Mouse (Mus musculus): ENCODE results near the gene Elmo3.
"Not testable (repeated sequence)": the region's sequence is repeated elsewhere in the genome, so short reads cannot be mapped to it uniquely, and the experiment has no call there.

Gene Elmo3

DNA sequence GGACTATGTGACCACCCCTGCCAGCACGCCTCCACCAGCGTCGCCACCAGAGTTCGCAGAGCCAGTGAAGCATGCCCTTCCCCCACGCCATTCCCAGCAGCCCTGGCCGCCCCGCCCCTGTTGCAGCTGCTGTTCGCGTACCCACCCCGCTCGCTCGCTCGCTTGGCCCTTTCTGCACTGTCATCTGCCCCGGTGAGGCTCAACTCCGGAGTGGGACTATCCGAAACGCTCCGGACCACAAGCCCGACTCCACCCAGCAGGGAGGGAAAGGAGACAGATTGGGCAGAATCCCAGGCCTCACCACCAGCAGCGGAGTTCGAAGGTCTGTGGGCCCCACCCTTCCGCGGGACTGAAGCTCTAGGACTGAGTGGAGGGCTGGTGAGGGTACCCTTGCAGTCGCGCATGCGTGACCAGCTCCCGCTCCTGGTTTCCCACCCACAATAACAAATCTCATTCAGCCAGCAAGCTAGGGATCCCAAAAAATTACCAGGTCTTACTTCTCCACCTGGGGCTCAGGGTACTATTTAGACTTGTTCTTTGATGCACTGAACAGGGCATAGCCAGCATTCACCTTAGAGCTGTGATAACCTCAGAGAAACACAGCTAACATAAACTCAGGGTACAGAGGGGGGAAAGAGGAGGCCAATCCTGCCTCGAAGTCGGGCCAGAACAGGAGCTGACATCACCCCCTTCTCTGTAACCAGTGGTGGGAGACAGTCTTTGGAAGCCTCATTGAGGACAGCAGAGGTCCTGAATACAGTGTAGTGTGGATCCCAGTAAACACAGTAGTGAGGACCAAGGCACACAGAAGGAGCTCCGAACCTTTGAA lies 28.9 kb upstream of the Elmo3 start:
- no peak for DNase-seq (ENCODE audit: low spot score)

DNA sequence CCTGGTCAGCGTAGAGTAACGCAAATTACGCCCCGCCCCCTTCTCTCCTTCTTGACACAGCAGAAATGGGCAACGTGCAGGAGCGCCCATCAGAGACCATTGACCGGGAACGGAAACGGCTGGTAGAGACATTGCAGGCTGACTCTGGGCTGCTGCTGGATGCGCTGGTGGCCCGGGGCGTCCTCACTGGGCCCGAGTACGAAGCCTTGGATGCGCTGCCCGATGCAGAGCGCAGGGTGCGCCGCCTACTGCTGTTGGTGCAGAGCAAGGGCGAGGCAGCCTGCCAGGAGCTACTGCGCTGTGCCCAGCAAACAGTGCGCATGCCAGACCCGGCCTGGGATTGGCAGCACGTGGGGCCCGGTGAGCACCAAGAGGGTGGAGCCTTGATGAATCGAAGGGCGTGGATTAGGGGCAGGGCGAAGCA lies 26.5 kb upstream of the Elmo3 start:
- peak; percentile 81 for DNase-seq (ENCODE audit: low spot score)

DNA sequence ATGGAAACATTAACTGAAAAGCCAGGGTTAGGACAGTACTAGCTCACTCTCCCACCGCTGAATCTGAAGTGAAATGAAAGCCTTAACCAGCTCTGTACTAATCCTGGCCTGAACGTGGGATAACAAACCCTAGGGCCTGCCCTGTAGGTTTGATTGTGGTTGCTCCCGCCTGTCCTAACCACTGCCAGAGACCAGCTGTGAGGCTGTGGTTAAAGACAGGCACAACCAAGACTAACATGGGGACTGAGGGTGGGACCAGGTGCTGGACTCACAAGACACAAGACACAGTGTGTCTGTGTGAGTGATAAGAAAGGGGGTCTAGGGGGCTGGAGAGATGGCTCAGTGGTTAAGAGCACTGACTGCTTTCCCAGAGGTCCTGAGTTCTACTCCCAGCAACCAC lies 24.8 kb upstream of the Elmo3 start:
- no peak for DNase-seq (ENCODE audit: low spot score)

DNA sequence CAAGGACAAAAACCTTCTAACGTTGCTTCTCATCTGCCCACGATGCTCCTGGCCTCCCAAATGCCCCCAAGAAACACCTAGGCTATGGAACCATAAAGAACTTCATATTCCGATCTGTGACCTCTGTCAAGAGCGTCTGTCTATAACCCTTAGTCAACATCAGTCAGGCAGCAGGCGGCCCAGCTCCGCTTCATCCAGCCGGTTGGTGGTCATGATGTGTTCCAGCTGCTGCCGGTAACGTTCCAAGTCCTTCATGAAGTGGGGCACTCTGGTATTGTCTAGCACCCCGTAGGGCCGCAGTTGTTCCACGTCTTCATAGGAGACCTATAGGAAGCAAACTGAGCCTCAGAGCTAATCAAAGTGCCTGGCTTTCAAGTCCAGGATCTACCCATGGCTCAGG lies 23.6 kb upstream of the Elmo3 start:
- DNase-seq (ENCODE audit: low spot score) = no peak

DNA sequence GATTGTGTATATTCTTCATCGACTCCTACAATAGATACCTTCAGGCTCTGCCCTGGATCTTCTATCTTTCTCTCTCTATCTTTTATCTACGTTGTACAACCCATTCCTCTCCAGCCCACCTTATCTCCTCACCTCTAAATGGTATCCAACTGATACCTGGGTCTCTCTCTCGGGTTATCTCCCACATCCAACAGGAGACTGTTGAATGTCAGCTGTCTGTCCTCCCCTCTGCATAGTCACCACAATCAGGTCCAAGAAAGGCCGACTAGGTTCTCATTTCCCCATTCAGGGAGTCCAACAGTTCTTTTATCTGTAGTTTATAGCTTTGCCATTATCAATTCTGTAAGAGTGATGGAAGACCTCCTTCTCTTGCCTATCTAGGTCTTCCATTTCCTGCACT lies 23.2 kb upstream of the Elmo3 start:
- no peak for DNase-seq (ENCODE audit: low spot score)

DNA sequence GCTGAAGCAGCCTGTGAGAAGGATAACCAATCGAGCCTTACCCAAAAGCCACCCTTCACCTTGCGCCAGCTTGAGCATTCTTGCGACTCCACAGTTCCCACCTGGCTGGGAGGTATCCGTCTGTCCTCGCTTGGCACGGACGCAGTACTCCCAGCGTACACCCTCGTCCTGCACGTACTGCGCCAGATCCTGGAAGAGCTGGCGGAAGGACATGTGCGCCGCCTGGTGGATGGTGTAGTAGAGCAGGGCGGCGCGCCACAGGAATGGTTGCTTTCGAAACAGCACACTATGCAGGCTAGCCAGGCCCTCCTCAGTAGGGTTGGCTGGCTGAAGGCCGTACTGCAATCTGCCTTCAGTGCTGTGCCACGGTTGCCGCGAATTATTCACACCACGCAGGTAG lies 22.3 kb upstream of the Elmo3 start:
- no peak for DNase-seq (ENCODE audit: low spot score)

DNA sequence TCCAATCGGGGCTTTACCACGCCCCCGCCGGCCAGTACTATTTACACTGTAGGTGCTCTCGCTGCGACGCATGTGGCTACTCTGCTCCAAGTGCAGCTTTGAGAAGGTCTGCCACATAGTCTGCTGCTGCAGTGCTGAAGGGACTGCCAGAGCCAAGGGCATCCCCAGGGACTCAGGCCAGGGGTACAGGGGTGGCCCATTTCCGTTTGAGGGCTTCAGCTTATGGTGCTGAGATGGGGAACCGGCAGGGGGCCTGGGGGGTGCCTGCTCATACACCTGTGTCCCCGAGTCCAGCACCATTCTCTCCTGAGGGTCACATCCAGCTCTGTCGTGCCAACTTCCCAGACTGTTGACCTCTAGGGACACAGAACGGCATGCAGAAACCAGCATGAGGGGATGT lies 19.9 kb upstream of the Elmo3 start:
- no peak for DNase-seq (ENCODE audit: low spot score)

DNA sequence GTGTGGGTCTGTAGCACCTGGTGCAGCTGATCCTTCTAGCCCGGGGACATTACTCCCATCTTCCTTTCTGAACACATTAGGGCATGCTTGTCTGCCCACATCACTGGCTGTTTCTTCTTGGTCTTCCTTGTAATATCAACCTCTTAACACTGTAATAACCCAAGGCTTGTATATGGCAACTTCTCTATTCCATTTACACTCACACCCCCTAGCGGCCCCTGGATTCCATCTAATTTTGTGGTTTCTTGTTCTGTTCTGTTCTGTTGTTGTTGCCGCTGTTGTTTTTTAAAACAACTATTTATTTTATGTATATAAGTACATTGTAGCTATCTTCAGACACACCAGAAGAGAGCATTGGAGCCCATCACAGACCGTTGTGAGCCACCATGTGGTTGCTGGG lies 18.5 kb upstream of the Elmo3 start:
- DNase-seq (ENCODE audit: low spot score) = no peak

DNA sequence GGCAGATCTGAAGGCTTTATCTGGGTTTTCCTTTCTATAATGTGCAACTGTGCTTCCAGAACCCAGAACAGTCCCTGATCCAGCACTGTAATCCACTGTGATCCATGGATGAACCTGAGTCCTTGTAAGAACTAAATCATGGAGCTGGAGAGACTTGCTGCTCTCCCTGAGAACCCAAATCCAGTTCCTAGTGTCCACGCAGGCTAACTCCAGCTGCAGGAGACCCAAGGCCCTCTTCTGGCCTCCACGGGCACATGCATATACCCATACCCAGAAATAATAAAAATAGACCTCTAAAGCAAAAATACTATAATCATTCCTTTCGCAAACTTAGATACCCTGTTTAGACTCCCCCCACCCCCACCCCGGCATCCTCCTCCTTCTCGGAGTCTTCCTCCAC lies 17.2 kb upstream of the Elmo3 start:
- no peak for DNase-seq (ENCODE audit: low spot score)

DNA sequence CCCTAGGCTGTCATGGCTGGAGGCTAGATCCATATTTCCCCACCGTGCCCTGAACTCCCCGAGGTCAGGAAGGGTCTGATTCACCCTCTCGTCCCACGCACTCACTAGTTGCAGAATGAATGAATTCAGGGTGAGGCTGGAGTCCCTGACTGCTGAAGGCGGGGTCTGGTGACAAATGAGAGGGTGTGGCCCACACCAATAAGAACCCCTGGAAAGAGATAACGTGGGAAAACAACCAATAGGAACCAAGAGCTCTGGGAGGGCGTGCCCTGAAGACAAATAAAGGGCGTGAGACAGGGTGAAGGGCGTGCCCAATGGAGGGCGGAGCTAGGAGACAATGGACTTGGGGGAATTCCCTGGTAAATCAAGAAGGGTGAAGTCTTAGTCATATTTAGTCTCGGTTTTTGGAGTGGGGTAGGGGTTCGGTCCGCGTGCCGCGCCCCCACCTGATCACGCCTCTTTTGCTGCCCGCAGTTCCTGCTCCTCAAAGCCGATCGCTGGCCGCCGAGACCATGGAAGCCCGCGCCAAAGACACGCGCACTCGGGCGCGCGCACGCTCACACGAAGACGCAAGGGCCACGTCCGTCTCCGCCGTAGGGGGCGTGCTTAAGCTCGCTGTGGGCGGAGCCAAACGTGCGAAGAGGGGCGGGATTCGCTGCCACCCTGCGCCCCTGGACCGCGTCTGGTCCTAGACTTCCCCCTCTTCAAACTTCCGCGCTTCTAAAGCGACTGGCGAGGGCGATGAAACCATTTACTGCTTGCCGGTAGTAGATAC lies 16.3 kb upstream of the Elmo3 start:
- DNase-seq (ENCODE audit: low spot score) = peak; percentile 92

DNA sequence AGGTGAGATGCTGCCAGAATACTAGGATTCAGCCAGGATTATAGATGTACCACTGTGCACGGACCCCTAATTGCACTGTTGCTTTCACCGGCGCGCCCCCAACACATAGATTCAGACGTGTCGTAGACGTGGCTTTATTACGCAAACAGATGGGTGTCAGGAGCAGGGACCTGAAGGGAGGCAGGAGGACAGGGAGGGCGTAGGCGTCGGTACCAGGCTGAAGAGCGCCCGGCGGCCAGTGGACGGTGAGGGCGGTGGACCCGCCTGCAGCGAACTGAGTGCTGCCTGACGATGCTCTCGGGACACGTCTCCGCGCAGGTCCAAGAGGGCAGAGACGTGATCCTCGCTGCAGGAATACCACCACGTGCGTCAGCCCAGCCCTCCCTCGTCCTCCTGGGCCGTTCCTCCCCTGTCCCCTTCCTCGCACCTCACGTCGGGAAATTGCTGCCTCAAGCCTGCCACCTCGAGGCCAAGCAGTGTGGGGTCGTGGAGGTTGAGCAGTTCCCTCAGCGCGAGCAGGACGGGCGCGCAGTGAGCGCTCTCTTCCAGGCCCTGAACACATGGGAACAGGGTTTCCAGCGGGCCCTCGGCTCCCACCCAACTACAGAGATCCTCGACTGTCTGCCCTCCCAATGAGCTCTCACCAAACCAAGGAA lies 15.5 kb upstream of the Elmo3 start, which contains the start of gene 4931428F04Rik:
Gene 4931428F04Rik (minus strand): TSS at position 60 of the 656 bp plus-strand sequence.
- no peak for DNase-seq (ENCODE audit: low spot score)

DNA sequence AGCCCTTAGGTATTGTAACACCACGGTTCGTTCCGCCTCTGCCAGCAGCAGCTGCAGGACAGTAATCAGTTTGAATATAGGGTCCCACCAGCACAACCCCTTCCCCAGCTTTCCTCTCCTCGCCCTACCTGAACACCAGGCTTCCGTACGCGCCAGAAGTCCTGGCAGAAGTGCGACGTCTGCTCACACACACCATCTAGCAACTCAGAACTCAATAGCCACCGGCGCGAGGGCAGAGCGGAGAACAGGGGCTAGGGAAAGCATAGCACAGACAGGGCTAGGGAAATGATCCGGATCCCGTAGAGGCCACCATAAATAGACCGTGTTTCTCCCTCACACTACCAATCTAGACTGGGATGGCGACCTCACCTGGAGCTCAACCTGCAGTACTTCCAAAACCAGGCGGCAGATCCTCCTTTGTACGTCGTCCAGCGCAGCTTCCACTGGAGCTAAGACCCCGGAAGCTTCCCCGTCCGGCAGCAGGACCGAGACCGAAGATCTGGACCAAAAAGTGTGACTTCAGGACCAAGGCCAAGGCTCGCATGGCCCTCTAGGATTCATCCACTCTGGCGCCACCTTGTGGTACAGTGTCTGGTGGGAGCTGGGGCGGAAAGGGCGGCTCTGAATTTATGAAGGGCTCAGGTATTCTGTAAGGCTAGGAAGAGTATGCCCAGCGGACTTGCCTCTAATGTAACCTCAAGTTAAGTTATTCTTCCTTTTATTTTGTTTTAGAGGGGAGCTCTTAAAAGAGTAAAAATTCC lies 14.7 kb upstream of the Elmo3 start:
- no peak for DNase-seq (ENCODE audit: low spot score)

DNA sequence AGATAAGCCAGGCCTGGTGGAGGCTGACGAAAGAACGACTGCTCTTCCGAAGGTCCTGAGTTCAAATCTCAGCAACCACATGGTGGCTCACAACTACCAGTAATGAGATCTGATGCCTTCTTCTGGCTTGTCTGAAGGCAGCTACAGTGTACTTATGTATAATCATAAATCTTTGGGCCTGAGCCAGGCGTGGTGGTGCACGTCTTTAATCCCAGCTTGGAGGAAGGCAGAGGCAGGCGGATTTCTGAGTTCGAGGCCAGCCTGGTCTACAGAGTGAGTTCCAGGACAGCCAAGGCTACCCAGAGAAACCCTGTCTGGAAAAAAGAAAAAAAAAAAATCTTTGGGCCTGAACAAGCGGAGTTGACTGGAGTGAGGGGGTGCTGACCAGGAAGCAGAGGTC lies 14.0 kb upstream of the Elmo3 start:
- DNase-seq (ENCODE audit: low spot score) = not testable (repeated sequence)

DNA sequence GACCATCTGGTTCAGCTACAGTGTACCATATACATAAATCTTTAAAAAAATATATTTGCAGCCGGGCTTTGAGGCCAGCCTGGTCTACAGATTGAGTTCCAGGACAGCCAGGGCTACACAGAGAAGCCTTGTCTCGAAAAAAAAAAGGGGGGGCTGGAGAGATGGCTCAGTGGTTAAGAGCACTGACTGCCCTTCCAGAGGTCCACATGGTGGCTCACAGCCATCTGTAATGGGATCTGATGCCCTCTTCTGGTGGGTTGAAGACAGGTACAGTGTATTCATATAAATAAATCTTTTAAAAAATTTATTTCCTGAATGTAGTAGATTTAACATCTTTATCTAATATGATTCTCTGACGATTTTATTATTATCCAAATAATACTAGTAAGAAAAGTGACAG lies 13.6 kb upstream of the Elmo3 start:
- DNase-seq (ENCODE audit: low spot score) = not testable (repeated sequence)

DNA sequence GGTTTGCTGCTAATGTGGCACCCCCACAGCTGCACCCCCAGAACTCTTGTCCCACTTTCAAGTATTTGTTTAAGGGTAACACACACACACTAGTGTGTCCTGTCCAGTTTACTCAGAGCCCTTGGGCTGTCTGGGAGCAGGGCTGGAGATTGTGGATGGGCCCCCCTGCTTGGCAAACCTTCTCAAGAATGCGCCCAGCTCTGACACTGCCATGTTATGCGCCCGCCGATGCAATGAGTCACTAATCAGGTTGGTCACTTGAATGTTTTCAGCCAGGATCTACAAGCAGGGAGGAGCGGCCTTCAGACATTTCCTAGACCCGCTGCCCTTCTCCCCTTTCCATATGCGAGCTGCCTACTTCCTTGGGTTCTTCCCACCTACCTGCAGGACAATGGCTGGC lies 12.9 kb upstream of the Elmo3 start:
- no peak for DNase-seq (ENCODE audit: low spot score)

DNA sequence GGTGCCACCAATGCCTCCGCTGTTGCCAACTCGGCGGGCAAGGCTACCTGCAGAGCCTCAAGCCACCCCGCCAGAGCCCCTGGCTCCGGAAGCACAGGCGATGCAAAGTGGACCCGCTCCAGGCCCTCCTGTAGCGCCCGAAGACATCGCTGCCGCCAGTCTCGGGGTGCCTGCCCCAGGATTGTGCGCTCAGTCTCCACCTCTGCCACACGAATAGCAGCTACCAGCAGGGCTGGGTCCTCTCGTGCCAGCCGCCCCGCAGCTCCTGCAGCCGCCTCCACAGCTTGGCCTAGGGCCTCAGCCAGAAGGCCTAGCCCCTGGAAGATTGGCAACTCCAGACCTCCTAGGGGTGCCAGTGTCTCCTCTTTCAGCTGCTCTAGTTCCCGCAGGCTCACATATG lies 12.0 kb upstream of the Elmo3 start:
- no peak for DNase-seq (ENCODE audit: low spot score)

DNA sequence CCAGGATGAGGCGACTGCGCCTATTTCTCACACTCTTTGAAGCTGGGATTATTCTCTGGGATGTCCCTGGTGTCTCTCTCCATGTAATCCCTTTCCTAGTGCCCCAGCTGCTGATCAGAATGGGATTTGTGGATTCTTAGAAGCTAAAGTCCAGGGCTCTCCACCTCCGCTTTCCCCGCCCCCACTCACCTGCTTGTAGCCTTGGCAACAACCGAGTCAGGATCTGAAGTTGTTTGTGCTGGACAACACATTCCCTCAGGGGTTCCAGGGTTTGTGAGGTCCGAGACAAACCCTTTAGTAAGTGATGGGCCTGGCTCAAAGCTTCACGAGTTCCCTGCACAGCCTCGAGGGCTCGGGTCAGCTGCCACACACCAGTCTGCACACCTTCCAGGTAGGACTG lies 10.6 kb upstream of the Elmo3 start:
- no peak for DNase-seq (ENCODE audit: low spot score)

DNA sequence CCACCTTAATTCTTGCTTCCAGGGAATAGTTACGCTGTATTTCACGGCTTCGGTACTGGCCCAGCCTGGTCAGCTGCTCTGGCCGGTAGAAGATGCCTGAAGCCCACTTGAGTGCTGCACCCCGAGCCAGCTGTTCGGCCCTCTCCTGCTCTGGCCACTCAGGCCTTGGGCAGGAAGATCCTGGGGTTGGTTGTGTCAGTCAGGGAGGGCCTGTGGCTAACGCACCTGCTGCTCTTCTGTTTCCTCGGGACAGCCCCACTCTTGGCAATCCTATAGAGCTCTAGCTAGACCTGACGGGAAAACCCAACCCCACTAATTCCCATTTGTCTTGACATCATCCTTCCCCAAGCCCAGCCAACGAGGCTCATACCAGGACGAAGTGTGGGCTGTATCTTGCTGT lies 10.1 kb upstream of the Elmo3 start:
- DNase-seq (ENCODE audit: low spot score) = no peak

DNA sequence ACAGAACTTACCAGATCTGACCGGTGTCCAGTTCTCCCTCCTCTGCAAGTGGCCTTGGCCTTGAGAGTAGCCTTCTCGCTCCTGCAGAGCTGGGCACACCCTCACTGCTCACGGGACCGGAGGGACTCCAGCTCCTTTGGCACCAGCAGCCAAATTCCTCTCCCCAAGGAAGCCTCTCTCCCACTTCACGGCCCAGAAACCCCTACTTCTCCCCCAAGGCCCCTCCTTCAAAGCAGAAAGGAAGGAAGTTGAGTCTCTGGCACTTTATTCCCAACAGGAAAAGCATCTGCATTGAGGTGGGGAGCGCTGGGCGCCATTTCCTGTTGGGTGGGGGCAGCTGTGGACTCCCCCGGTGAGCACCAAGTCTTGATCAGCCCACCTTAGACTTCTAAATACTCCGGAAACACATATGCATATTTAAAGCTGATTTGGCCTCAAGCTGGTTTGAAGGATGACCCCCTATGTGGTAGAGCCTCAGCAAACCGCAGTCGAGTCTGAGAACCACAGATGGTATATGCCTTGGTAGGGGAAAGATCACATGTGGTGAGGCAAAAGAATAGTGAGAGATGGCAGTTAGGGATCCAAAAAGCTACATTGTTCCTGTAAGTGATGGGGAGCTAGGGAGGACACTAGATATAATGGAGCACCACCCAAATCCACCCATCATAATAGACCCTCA lies 9.4 kb upstream of the Elmo3 start, which contains the start of gene Exoc3l:
Gene Exoc3l (minus strand): TSS at position 207 of the 679 bp plus-strand sequence.
- DNase-seq (ENCODE audit: low spot score) = no peak

DNA sequence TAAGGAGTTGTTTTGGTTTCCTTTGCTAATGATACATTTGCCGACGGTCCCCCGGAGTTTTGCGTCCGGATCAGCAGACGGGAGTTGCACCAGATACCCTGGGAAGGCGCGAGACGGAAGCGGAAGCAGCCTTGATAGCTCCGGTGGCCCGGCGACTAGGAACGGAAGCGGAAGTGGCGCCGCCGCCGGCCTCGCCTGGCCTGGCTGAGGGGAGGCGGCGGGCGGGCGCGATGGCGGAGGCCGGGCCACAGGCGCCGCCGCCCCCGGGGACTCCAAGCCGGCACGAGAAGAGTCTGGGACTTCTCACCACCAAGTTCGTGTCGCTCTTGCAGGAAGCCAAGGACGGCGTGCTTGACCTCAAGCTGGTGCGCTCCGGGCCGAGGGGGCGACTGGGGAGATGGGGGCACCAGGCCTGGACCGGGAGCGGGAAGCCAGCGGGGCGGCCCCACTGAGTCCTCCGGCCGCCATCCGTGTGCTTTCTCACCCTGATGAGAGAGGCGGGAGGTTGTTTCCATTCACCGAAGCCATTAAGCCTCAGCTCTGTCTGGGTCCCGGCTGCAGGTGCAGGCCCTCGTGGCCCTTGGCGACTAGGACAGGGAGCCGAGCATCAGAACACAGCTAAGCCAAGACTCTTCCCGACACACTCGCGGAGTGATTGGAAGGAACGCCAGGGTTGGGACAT lies 7.7 kb upstream of the Elmo3 start, which contains the start of gene E2f4:
Gene E2f4 (plus strand): TSS at position 153 of the 682 bp plus-strand sequence.
- DNase-seq (ENCODE audit: low spot score) = peak; percentile 82

Data from left cerebral cortex, adult 11 months (tissue).